Mouse (Mus musculus): ENCODE measurements around the gene Tekt1. TPM values are rescaled to one million over a fixed set of nuclear protein-coding genes. Genes with fewer than 3 reads are reported as not detected.

Gene Tekt1
- 0.10 and 0.19 TPM in 2 replicates for polyA plus RNA-seq (2012; rRNA removed; ENCODE audit: low replicate concordance)

GRCm38 (mm10) chr11:72362347-72362741 is at the start of gene Tekt1:
Gene Tekt1, minus strand, starts transcription at chr11:72362442.

GRCm38 (mm10) chr11:72411093-72411921 is 49.1 kb upstream of the Tekt1 start, which contains the start of gene Smtnl2:
Gene Smtnl2, minus strand, starts transcription at chr11:72411713.

GRCm38 (mm10) chr11:72314151-72314895 is 47.9 kb downstream of the Tekt1 start, which contains the start of gene Fbxo39:
Gene Fbxo39, plus strand, starts transcription at chr11:72314444.

GRCm38 (mm10) chr11:72301334-72301733 is 60.9 kb downstream of the Tekt1 start, which contains the start of gene Xaf1:
Gene Xaf1, plus strand, starts transcription at chr11:72301629.

Other genes starting within 250 kb of the Tekt1 start
- 4.8 and 5.1 TPM in 2 replicates for gene Pitpnm3, start 226.7 kb downstream of the Tekt1 start, polyA plus RNA-seq (2012; rRNA removed; ENCODE audit: low replicate concordance)
- 0.11 and 0.17 TPM in 2 replicates for gene Gm43951, start 155.6 kb downstream of the Tekt1 start, polyA plus RNA-seq (2012; rRNA removed; ENCODE audit: low replicate concordance)
- 3.6 and 3.7 TPM in 2 replicates for gene 4933427D14Rik, start 155.0 kb downstream of the Tekt1 start, polyA plus RNA-seq (2012; rRNA removed; ENCODE audit: low replicate concordance)
- 32.5 and 49.9 TPM in 2 replicates for gene Txndc17, start 154.9 kb downstream of the Tekt1 start, polyA plus RNA-seq (2012; rRNA removed; ENCODE audit: low replicate concordance)
- 3.1 and 5.3 TPM in 2 replicates for gene Med31, start 146.8 kb downstream of the Tekt1 start, polyA plus RNA-seq (2012; rRNA removed; ENCODE audit: low replicate concordance)
- gene Slc13a5, start 95.2 kb downstream of the Tekt1 start, polyA plus RNA-seq (2012; rRNA removed; ENCODE audit: low replicate concordance), result not detected in 2 replicates
- gene Xaf1, start 60.8 kb downstream of the Tekt1 start, polyA plus RNA-seq (2012; rRNA removed; ENCODE audit: low replicate concordance), result 28.6 and 59.1 TPM in 2 replicates
- gene Fbxo39, start 48.0 kb downstream of the Tekt1 start, polyA plus RNA-seq (2012; rRNA removed; ENCODE audit: low replicate concordance), result 0.17 TPM in 2 replicates
- gene Smtnl2, start 49.3 kb upstream of the Tekt1 start, polyA plus RNA-seq (2012; rRNA removed; ENCODE audit: low replicate concordance), result 5.4 and 45.0 TPM in 2 replicates
- gene Ggt6, start 73.1 kb upstream of the Tekt1 start, polyA plus RNA-seq (2012; rRNA removed; ENCODE audit: low replicate concordance), result 3.4 and 4.8 TPM in 2 replicates
- gene Mybbp1a, start 78.9 kb upstream of the Tekt1 start, polyA plus RNA-seq (2012; rRNA removed; ENCODE audit: low replicate concordance), result 42.3 TPM in 2 replicates
- 65.4 and 71.9 TPM in 2 replicates for gene Spns2, start 127.5 kb upstream of the Tekt1 start, polyA plus RNA-seq (2012; rRNA removed; ENCODE audit: low replicate concordance)
- 7.9 and 12.3 TPM in 2 replicates for gene Spns3, start 188.1 kb upstream of the Tekt1 start, polyA plus RNA-seq (2012; rRNA removed; ENCODE audit: low replicate concordance)
- 9.6 and 11.3 TPM in 2 replicates for gene Ube2g1, start 244.8 kb upstream of the Tekt1 start, polyA plus RNA-seq (2012; rRNA removed; ENCODE audit: low replicate concordance)